Mouse (Mus musculus) cerebellum, adult (tissue): Measurements from ENCODE around the gene Birc5.
A peak's percentile ranks its signal among the peaks of the same experiment; 100 is the strongest.

ENCODE experiments used
- ATAC-seq: cut with Nextera tagmentation; 2 replicates; pipeline ENCODE4 v1.9.2; 2017; ENCODE audit warnings: mild to moderate bottlenecking, moderate library complexity, mixed read lengths; ENCODE audit not compliant: insufficient number of reproducible peaks, low FRiP score, low TSS enrichment

Gene Birc5

GRCm38 (mm10) chr11:117852875-117853274 is 3.8 kb downstream of the Birc5 start:
- ATAC-seq = no peak

DNA sequence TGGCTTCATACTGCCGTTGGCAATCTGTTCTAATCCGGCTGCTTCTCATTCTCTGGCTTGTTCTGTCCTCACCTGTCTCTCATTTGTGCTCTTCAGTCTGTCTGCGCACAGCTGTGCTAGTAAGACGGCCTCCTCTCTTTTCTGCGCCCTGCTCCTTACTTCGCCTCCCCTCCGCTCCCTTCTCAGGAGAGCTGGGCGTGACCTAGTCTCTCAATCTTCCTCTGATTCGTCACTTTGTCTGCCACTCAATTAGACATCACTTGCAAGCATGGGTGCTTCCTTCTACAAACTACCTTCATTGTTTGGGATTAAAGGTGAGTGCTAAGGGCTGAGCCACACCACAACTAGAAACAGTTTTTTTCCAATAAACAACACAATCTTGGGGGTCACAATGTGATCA is 5.2 kb downstream of the Birc5 start:
- ATAC-seq = no peak

GRCm38 (mm10) chr11:117855360-117855759 is 6.3 kb downstream of the Birc5 start:
- ATAC-seq = no peak

DNA sequence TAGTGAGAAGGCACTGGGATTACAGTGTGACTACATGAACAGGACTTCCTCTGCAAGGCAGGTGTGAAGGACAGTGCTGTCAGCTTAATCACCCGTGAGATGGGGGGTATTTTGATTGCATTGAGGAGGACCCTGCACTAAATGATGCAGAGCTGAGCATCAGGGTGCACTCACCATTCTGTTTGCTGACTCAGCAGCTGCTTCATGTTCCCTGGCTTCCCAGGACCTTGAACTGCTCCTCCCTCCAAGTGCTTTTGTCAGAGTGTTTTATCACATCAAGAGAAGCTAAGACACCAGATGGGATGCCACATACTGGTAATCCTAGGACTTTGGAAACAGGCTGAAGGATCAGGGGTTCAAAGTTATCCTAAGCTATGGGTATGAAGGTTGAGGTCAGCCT is 6.9 kb downstream of the Birc5 start:
- no peak for ATAC-seq

GRCm38 (mm10) chr11:117857462-117857861 is 8.4 kb downstream of the Birc5 start:
- no peak for ATAC-seq

- ATAC-seq = no peak
Observed at GRCm38 (mm10) chr11:117858392-117858791, 9.3 kb downstream of the Birc5 start.

DNA sequence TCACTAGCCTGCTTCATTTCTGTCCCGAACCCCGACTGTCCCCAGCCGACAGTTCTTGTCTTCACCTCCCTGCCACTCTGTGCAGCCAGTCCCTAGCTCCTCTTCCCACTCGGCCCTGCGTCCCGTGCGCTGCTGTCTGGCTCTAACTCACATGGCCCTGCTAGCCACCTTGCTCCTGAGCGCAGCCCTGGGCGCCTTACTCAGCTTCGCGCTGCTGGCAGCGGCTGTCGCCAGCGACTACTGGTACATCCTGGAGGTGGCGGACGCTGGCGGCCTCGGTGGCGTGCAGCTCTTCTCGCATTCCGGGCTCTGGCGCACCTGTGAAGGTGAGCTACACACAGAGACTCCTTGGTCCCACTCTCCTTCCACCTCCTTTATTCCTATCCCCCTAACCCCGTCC is 11.6 kb downstream of the Birc5 start, which contains the start of gene Tmem235:
Gene Tmem235 (plus strand): TSS at position 152 of the 400 bp plus-strand sequence.
- no peak for ATAC-seq

DNA sequence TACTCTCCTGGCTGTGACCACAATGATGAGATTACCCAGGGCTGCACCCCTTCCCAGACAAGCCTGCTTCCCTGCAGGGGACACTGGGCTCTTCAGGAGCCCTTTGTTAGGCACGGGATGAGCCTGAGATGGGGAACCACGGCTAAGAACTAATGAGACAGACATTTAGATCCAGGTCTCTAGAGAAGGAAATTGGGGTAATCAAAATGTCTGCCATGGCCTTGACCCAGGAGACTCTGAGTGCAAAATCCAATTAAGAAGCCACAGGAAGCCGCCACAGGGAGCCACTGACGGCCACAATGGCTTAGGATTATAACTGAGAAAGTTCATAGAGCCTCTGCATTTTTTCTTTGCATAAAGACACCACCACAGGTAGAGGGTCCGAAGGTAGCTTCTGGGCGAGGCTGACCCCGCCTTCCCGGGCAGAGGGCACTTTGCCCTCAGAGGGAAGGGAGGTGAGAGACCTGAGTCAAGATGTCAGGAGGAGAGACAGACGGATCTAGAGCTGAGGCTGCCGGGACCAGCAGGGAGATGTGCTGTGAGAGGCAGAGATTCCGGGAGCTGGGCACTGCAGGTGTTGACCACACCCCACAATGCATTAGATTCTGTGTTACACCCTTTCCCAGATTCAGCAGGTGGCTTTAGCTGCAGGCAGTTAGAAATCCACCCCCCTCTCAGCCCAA is 14.3 kb downstream of the Birc5 start:
- ATAC-seq = no peak

GRCm38 (mm10) chr11:117864805-117865204 is 15.8 kb downstream of the Birc5 start:
- no peak for ATAC-seq

- no peak for ATAC-seq
Observed at GRCm38 (mm10) chr11:117865988-117866387, 16.9 kb downstream of the Birc5 start.

DNA sequence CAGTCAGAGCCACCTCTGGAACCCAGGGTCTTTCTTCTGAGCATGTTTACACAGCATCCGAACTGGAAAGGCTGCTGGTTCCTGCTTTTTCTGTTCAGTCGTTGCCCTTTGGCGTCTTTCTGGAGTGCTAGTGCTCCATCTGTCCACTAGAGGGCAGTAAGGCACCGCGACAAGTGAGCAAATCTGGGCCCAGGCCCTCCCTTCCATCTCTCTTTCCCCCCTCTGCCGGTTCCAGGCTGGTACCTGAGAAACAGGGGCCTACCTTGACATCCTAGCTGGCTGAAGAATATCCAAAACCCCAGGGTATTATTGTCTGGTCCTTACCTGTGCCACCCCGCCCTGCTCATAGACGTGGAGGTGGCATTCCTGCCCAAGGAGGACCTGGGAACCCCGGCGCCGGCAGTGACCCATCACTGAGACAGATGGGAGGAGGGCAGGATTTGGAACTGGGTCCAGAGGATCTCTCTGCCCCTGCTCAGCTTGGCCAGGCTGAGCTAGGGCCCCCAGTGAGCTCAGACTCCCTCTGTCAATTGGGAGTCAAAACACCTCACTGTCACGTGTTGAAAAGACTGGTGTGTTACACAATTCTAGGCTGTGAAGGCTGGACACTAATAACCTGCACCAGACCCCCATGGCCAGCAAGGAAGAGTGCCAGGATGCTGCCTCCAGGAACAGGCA is 21.8 kb downstream of the Birc5 start:
- ATAC-seq = peak; percentile 45; the same call in 1 of the 2 replicates

GRCm38 (mm10) chr11:117871376-117871775 is 22.3 kb downstream of the Birc5 start:
- ATAC-seq = no peak

GRCm38 (mm10) chr11:117871911-117872584 is 23.0 kb downstream of the Birc5 start:
- ATAC-seq = no peak

DNA sequence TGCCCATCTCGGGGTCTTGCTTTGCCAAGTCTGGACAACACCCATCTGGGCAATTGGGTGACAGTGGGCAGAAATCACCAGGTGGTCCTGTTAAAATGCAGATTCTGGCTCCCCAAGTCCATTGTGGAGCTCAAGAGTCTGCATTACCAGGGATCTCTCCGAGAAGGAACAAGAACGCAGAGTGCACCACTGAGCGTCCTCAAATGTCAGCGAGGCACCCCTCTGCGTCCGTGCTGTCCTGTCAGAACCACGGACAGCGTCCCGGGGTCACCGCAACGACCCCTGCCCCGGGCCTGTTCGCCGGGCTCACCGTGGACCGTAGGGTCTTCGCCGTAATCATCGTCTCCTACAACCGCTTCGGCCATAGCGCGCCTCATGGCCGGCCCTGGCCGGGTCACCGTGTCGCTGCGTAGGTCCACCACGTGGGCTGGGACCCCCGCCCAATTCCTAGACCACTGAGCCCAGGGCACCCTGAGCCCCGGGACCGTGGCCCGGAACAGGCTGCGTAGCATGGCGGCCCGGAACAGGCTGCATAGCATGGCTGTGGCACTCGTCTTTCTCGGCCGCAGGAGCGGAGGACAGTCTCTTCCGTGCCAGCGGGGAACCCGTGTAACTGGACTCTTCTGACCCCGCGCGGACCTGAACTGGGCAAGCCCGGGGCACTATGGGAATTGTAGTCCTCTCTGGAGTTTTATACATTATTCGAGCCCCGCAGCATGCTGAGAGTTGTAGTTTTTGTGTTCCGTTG is 24.0 kb downstream of the Birc5 start, which contains the start of gene Tha1:
Gene Tha1 (minus strand): TSS at position 621 of the 748 bp plus-strand sequence.
- ATAC-seq = peak; percentile 75

- ATAC-seq = no peak
Observed at GRCm38 (mm10) chr11:117874419-117874818, 25.4 kb downstream of the Birc5 start.

DNA sequence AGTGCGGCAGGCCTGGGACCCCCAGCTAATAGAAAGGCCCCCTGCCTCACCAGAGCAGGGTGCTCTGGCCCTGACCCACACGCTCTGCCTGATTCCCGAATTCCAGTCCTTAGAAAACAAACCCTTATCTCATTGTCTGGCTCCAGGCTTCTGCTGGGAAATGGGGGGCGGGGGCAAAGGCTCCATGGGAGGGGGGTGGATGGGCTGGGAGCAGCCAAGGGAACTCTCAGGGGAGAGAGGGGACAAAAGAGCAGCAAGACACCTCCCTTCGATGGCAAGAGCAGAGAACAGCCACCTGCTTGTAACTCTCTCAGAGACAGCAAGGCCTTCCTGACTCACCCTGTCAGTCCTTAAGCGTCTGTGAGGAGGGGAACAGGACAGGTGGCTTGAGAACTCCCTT is 26.6 kb downstream of the Birc5 start:
- ATAC-seq = no peak

DNA sequence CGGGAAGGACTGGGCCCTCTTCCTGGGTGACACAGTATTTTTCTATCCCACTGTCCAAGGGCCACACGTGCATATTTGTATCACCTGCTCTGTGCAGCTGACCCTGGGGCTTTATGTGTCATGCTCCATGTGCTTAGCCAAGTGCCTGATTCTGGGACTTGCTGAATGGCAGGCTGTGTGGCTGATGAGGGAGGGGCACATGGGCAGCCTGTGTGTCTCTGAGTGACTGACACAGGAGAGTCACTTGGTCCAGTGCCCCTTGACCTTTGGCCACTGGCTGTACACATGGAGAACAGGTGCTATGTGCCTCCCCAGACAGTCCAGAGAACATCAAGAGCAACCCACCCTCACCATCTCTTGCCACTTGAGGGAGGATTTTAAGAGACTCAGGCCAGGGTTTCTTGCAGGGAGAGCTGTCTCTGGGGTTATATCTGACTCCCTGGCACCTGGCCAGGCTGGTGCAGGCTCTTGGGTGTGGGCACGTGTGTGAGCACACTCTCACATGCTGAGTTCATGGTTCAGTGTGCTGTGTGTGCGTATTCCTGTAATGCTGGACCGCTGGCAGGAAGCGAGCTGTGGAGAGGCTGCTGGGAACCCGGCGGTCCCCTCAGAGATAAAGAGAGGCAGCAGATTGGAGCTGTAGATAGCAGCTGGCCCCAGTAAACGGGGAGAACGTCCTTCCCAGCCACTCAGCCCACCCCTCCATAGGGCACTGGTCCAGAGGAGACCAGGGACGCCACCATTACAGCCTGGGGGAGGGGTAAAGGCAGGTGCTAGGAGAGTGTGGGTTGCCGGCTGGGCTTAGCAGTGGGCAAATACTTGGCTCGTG is 29.1 kb downstream of the Birc5 start:
- no peak for ATAC-seq

DNA sequence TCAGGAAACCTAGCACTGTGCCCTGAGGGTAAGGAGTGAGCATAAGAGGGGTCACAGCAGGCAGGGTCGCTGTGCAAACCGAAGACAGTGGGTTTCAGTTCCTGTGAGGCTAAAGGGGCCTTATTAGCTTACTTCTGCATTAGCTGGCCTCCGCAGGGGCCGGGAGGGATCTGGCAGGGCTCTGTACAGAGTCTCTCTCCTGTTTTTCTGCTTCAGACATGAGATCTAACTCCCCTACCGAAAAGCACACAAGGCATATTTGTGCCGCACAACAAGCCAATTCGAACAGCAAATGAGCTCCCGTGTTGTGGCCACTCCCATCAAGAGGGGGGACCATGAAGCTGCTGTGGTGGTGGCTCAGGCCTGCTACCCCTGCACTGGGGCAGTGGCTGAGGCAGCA is 29.8 kb downstream of the Birc5 start:
- ATAC-seq = no peak

- ATAC-seq = no peak
Observed at GRCm38 (mm10) chr11:117879676-117880075, 30.6 kb downstream of the Birc5 start.
